Mouse (Mus musculus): ENCODE measurements at regions not wholly inside any gene's neighbourhood (a gene's known extent, or its start where the extent isn't known, plus 50 kb on each side); places are given as distances from the start of the nearest gene placed in this dataset.

DNA sequence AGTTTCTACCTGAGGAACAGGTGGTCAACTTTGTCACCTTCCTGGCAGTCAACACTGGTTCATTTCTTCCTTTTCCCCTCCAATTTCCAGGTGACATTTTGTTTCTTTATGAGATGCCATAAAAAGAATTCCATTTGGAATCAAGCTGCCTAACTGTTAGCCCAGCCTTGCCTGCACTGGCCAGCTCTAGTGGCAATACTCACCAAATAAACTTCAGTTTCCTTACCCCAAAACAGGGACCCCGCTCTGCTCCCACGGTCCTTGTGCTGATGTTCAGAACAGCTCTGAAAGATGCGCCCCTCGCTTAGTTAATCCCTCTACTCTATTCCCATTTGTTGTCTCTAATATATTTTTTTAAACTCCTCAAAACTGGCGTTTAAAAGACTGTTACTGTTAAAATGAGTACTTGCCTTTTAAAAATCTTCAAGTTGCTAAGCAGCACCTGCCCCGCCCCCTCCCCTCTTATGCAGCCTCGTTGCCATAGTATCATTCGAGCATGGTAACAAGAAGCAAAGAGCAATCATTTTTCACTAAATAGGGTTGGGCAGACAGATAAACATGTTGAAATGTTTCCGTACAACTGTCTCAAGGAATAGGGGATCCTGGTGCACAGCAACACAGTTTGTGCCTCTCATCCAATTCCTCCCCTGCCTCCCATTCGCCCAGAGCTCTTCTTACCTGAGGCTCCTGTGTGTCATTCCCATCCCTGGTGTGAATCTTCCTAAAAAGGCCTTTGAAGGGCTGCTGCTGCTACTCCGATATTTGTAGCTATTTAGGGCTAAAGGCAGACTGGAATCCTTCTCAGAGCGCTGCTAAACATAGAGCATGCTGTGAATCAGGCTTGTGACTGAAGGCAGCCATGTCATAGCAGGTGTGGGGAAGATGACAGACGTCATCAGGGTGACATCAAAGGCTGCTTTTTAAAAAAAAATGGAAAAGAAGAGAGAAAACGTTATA, 98.8 kb upstream of the Oxgr1 start:
- H3K4me1 ChIP-seq (replicated peaks; ENCODE audit: low read depth, low read length): peaks cover 6% of the 10 kb centered on the region
- TF ChIP-seq CTCF (conservative IDR thresholded peaks at IDR 0.05; ENCODE audit: low read length) (no peak), NANOG (IDR thresholded peaks at IDR 0.05; ENCODE audit: borderline replicate concordance, low read length) (no peak), POU5F1 (IDR thresholded peaks at IDR 0.05; ENCODE audit: borderline replicate concordance, low read length) (no peak)
- peaks cover 2% of the 10 kb centered on the region; the same call in 1 of the 2 replicates for H3K27me3 ChIP-seq (ENCODE audit: insufficient read depth, low read length)
- no peaks in the 10 kb centered on the region for H3K36me3 ChIP-seq (ENCODE audit: insufficient read depth, low read length)
- 0 out of 2 replicates have a peak, but pooled peaks cover 1% of the 10 kb centered on the region for H3K9me3 ChIP-seq (ENCODE audit: low read length)
- H3K4me3 ChIP-seq (replicated peaks; ENCODE audit: low read length): no peak overlapping the region

DNA sequence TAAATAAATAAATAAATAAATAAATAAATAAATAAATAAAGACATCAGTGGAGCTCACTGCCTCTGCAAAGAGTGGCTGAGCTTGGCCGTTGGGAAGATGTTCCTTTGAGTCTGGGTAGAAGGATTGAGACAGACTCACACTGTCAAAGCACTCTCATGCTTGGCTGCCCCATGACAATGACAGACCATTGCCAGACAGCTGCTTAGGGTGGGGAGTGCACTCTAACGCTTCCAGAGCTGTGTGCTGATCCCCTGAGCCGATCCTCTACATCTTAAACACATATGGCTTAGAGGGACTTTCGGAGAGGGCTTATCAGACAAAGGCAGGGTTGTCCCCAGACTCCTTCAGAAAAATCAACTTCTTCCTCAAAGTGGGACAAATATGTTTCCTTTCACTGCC, 100.0 kb upstream of the Oxgr1 start:
- H3K4me1 ChIP-seq (replicated peaks; ENCODE audit: low read depth, low read length): peaks cover 4% of the 10 kb centered on the region
- H3K9me3 ChIP-seq (ENCODE audit: low read length): peaks cover 13% of the 10 kb centered on the region; the same call in 1 of the 2 replicates
- H3K27me3 ChIP-seq (ENCODE audit: insufficient read depth, low read length): peaks cover 2% of the 10 kb centered on the region; the same call in 1 of the 2 replicates
- TF ChIP-seq POU5F1 (IDR thresholded peaks at IDR 0.05; ENCODE audit: borderline replicate concordance, low read length) (no peak), NANOG (IDR thresholded peaks at IDR 0.05; ENCODE audit: borderline replicate concordance, low read length) (no peak)
- no peaks in the 10 kb centered on the region for H3K36me3 ChIP-seq (ENCODE audit: insufficient read depth, low read length)
- H3K4me3 ChIP-seq (replicated peaks; ENCODE audit: low read length): no peak overlapping the region

DNA sequence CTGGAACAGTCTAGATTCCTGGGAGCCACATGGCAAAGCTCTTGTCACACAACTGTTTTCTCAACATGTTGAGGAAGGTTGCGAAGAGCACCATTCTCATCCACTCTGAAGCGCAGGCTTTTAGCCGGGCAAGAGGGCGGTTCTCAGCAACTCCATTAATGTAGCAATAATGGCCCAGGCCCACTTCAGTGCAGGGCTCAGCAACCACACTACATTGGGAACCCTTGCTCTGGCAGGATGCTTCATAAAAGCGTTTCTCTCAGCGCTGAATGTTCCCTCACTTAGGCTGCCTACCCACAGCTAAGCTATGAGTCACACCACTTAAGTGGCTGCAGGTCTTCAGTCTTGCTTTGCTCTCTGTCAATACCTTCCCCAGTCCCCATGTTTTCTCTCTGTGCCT, 102.2 kb upstream of the Oxgr1 start:
- Histone ChIP-seq H3K4me1 (replicated peaks; ENCODE audit: low read depth, low read length) (peaks cover 3% of the 10 kb centered on the region; the same call in 1 of the 2 replicates), H3K27me3 (ENCODE audit: insufficient read depth, low read length) (peaks cover 8% of the 10 kb centered on the region; the same call in 1 of the 2 replicates), H3K36me3 (ENCODE audit: insufficient read depth, low read length) (no peaks in the 10 kb centered on the region), H3K9me3 (ENCODE audit: low read length) (peaks cover 13% of the 10 kb centered on the region; the same call in 1 of the 2 replicates), H3K4me3 (replicated peaks; ENCODE audit: low read length) (no peak overlapping the region)
- TF ChIP-seq NANOG (IDR thresholded peaks at IDR 0.05; ENCODE audit: borderline replicate concordance, low read length) (no peak), POU5F1 (IDR thresholded peaks at IDR 0.05; ENCODE audit: borderline replicate concordance, low read length) (no peak), CTCF (conservative IDR thresholded peaks at IDR 0.05; ENCODE audit: low read length) (no peak)

GRCm38 (mm10) chr14:120146312-120146711, 104.1 kb upstream of the Oxgr1 start:
- TF ChIP-seq POU5F1 (IDR thresholded peaks at IDR 0.05; ENCODE audit: borderline replicate concordance, low read length) (no peak), NANOG (IDR thresholded peaks at IDR 0.05; ENCODE audit: borderline replicate concordance, low read length) (no peak), CTCF (conservative IDR thresholded peaks at IDR 0.05; ENCODE audit: low read length) (no peak)
- H3K36me3 ChIP-seq (ENCODE audit: insufficient read depth, low read length): no peaks in the 10 kb centered on the region
- H3K4me1 ChIP-seq (replicated peaks; ENCODE audit: low read depth, low read length): peaks cover 3% of the 10 kb centered on the region; the same call in 1 of the 2 replicates
- peaks cover 6% of the 10 kb centered on the region; the same call in 1 of the 2 replicates for H3K27me3 ChIP-seq (ENCODE audit: insufficient read depth, low read length)
- peaks cover 13% of the 10 kb centered on the region; the same call in 1 of the 2 replicates for H3K9me3 ChIP-seq (ENCODE audit: low read length)
- H3K4me3 ChIP-seq (replicated peaks; ENCODE audit: low read length): no peak overlapping the region

DNA sequence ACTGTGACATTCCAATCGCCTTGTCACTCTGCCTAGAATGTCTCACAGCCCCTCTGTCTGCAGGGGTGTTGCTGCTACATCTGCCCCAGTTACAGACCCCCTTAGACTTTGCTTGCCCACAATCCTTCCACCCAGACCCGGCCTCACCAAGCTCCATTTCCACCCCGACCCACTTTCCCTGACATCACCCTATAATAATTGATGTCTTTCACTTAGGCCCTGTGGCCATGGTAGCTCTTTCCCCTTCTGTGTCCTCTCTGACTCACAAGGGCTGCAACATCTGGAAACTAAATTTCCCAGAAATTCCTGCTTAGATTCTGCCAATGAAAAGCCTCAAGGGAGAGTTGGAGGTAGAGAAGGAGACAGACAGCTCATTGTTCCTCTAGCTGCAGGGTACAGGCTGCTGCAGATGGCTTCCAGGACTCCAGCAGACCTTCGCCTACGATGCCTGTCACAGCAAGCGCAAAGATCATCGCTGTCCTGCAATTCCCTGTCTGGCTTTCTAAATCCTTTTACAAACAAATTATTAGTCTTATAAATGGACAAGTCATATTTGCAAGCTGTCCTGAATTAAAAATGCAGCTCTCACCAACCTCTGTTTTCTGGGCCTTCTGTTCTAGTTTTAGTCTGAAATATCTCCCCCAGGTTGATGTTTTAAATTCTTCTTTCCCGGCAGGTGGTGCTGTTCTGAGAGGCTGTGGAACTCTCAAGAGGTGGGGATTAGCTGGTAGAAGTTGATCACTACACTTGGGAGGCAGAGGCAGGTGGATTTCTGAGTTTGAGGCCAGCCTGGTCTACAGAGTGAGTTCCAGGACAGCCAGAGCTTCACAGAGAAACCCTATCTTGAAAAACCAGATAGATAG, 104.9 kb upstream of the Oxgr1 start:
- no peak for TF ChIP-seq NANOG (IDR thresholded peaks at IDR 0.05; ENCODE audit: borderline replicate concordance, low read length)
- TF ChIP-seq POU5F1 (IDR thresholded peaks at IDR 0.05; ENCODE audit: borderline replicate concordance, low read length): no peak
- no peak for TF ChIP-seq CTCF (conservative IDR thresholded peaks at IDR 0.05; ENCODE audit: low read length)
- Histone ChIP-seq H3K27me3 (ENCODE audit: insufficient read depth, low read length) (peaks cover 6% of the 10 kb centered on the region; the same call in 1 of the 2 replicates), H3K4me3 (replicated peaks; ENCODE audit: low read length) (no peak overlapping the region), H3K36me3 (ENCODE audit: insufficient read depth, low read length) (no peaks in the 10 kb centered on the region), H3K9me3 (ENCODE audit: low read length) (peaks cover 13% of the 10 kb centered on the region; the same call in 1 of the 2 replicates), H3K4me1 (replicated peaks; ENCODE audit: low read depth, low read length) (peaks cover 3% of the 10 kb centered on the region; the same call in 1 of the 2 replicates)

DNA sequence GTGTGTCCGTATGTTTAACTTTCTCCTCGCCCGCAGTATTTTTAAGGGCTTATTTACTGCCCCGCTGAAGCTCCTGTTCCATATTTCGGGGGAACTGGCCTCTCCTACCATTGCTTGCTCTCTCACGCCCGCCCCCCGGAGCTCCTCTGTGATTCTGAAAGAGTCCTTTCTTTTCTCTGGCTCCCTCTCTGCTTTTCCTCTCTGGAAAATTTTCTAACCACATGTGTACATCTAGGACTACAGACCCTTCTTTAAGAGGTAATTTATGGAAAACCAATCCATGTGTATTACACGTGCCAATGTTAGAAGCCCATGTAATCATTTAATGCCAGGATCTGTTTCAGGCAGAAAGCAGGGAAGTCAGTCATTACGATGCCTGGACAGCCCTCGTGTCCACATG, 106.6 kb upstream of the Oxgr1 start:
- Histone ChIP-seq H3K9me3 (ENCODE audit: low read length) (peaks cover 13% of the 10 kb centered on the region; the same call in 1 of the 2 replicates), H3K36me3 (ENCODE audit: insufficient read depth, low read length) (no peaks in the 10 kb centered on the region), H3K4me3 (replicated peaks; ENCODE audit: low read length) (peak overlapping the region; percentile 20; the same call in 1 of the 2 replicates), H3K4me1 (replicated peaks; ENCODE audit: low read depth, low read length) (peaks cover 3% of the 10 kb centered on the region; the same call in 1 of the 2 replicates), H3K27me3 (ENCODE audit: insufficient read depth, low read length) (peaks cover 6% of the 10 kb centered on the region; the same call in 1 of the 2 replicates)
- TF ChIP-seq CTCF (conservative IDR thresholded peaks at IDR 0.05; ENCODE audit: low read length) (no peak), POU5F1 (IDR thresholded peaks at IDR 0.05; ENCODE audit: borderline replicate concordance, low read length) (no peak), NANOG (IDR thresholded peaks at IDR 0.05; ENCODE audit: borderline replicate concordance, low read length) (no peak)

GRCm38 (mm10) chr14:120149341-120149741, 107.1 kb upstream of the Oxgr1 start:
- peaks cover 13% of the 10 kb centered on the region; the same call in 1 of the 2 replicates for H3K9me3 ChIP-seq (ENCODE audit: low read length)
- TF ChIP-seq CTCF (conservative IDR thresholded peaks at IDR 0.05; ENCODE audit: low read length): no peak
- TF ChIP-seq NANOG (IDR thresholded peaks at IDR 0.05; ENCODE audit: borderline replicate concordance, low read length): no peak
- no peak for TF ChIP-seq POU5F1 (IDR thresholded peaks at IDR 0.05; ENCODE audit: borderline replicate concordance, low read length)
- H3K36me3 ChIP-seq (ENCODE audit: insufficient read depth, low read length): no peaks in the 10 kb centered on the region
- no peak overlapping the region for H3K4me3 ChIP-seq (replicated peaks; ENCODE audit: low read length)
- peaks cover 6% of the 10 kb centered on the region; the same call in 1 of the 2 replicates for H3K27me3 ChIP-seq (ENCODE audit: insufficient read depth, low read length)
- peaks cover 8% of the 10 kb centered on the region for H3K4me1 ChIP-seq (replicated peaks; ENCODE audit: low read depth, low read length)

Measured in E14TG2a.4 (cell line).